Mouse (Mus musculus): Measurements from ENCODE around the gene Itga6.

- TF ChIP-seq POLR2A (IDR thresholded peaks at IDR 0.05; ENCODE audit: insufficient read depth, low read depth, low read length), result no peak
- peak; percentile 26; the same call in 1 of the 2 replicates for TF ChIP-seq CTCF (IDR thresholded peaks at IDR 0.05)
- no peak for TF ChIP-seq EP300 (IDR thresholded peaks at IDR 0.05; ENCODE audit: insufficient read depth, low read depth, low read length)
These were observed 133.0 kb downstream of the Itga6 start for GRCm38 (mm10) chr2:71878441-71878840.

Data from heart, adult 2 months (tissue).